ENCODE assay signal across 9 mouse cellular contexts in genomic region chr2:102107280-102107679, GRCm38 (mm10).
DNase-seq lines count a peak whose midpoint lies in the region; ATAC-seq lines count a peak whose summit lies in the region.
"Had no signal": no experiment of that assay in that cellular context is flagged by ENCODE, and none has a peak within 500 bp of the region (broad histone marks: within the 10 kb centered on the region; RNA-seq: fewer than 3 reads in every experiment).

No protein-coding gene starts in this region.

- peaks cover 7% of the 10 kb centered on the region; the same call in 1 of the 2 replicates for H3K4me1 ChIP-seq in heart, embryonic 11.5 days (ENCODE audit: control insufficient read depth, insufficient read depth, low read length)
- H3K4me1 ChIP-seq in midbrain, embryonic 14.5 days (ENCODE audit: control insufficient read depth, insufficient read depth, low read length): no peaks in the 10 kb centered on the region
- no peaks in the 10 kb centered on the region for H3K4me1 ChIP-seq in midbrain, embryonic 11.5 days (ENCODE audit: control insufficient read depth, insufficient read depth, low read length)
- peaks cover 15% of the 10 kb centered on the region for H3K4me1 ChIP-seq in embryonic facial prominence, embryonic 15.5 days

- no peaks in the 10 kb centered on the region for H3K36me3 ChIP-seq in heart, embryonic 11.5 days (ENCODE audit: control insufficient read depth, insufficient read depth, low read length)
- no peaks in the 10 kb centered on the region for H3K36me3 ChIP-seq in midbrain, embryonic 14.5 days (ENCODE audit: control insufficient read depth, insufficient read depth, low read length)
- H3K36me3 ChIP-seq in midbrain, embryonic 11.5 days (ENCODE audit: control insufficient read depth, insufficient read depth, low read length): 0 out of 2 replicates have a peak, but pooled peaks cover 3% of the 10 kb centered on the region
- H3K36me3 ChIP-seq in embryonic facial prominence, embryonic 15.5 days: peaks cover 9% of the 10 kb centered on the region; the same call in 1 of the 2 replicates

- no peak overlapping the region for H3K27ac ChIP-seq in heart, embryonic 11.5 days (ENCODE audit: low read depth, low read length)
- no peak overlapping the region for H3K27ac ChIP-seq in midbrain, embryonic 14.5 days (replicated peaks; ENCODE audit: low read depth, low read length)
- H3K27ac ChIP-seq in midbrain, embryonic 11.5 days (ENCODE audit: low read depth, low read length): no peak overlapping the region
- H3K27ac ChIP-seq in embryonic facial prominence, embryonic 15.5 days (replicated peaks): 0 out of 2 replicates have a peak overlapping the region, but pooled peaks have one; percentile 11
- H3K27ac ChIP-seq: macrophage had no signal

- H3K9me3 ChIP-seq in heart, embryonic 11.5 days (replicated peaks; ENCODE audit: control insufficient read depth, low read length): no peaks in the 10 kb centered on the region
- no peaks in the 10 kb centered on the region for H3K9me3 ChIP-seq in midbrain, embryonic 14.5 days (ENCODE audit: control insufficient read depth, low read length)
- no peaks in the 10 kb centered on the region for H3K9me3 ChIP-seq in midbrain, embryonic 11.5 days (ENCODE audit: control insufficient read depth, low read length)
- no peaks in the 10 kb centered on the region for H3K9me3 ChIP-seq in embryonic facial prominence, embryonic 15.5 days (replicated peaks)

- ATAC-seq in heart, embryonic 11.5 days (replicated peaks; ENCODE audit: insufficient number of reproducible peaks, low FRiP score, low TSS enrichment): no peak
- no peak for ATAC-seq in midbrain, embryonic 14.5 days (ENCODE audit: low FRiP score, low TSS enrichment)
- ATAC-seq in midbrain, embryonic 11.5 days (ENCODE audit: low FRiP score): no peak
- no peak for ATAC-seq in embryonic facial prominence, embryonic 15.5 days (ENCODE audit: insufficient number of reproducible peaks, low FRiP score, low TSS enrichment, low read depth)

- 63% methylated on average over 6 of the region's 6 CpGs for WGBS in heart, embryonic 11.5 days (ENCODE audit: insufficient replicate concordance)
- WGBS in midbrain, embryonic 14.5 days: 67% methylated on average over 6 of the region's 6 CpGs
- WGBS in midbrain, embryonic 11.5 days: 71% methylated on average over 6 of the region's 6 CpGs
- WGBS in embryonic facial prominence, embryonic 15.5 days: 61% methylated on average over 6 of the region's 6 CpGs

- DNase-seq in heart, postnatal 10 days: peak; percentile 32 to 57
- peak; percentile 76 for DNase-seq in midbrain, embryonic 14.5 days
- DNase-seq in midbrain, embryonic 11.5 days (ENCODE audit: low spot score, missing footprints): no peak
- DNase-seq in thymus, postnatal 25 days: peak; percentile 41
- no peak for DNase-seq in layer of hippocampus, postnatal 36 days
- no peak for DNase-seq in adrenal gland, postnatal 14 days

- no peak overlapping the region for H3K4me2 ChIP-seq in heart, embryonic 11.5 days
- H3K4me2 ChIP-seq in midbrain, embryonic 14.5 days (ENCODE audit: low read length): no peak overlapping the region
- H3K4me2 ChIP-seq in midbrain, embryonic 11.5 days: no peak overlapping the region
- H3K4me2 ChIP-seq in embryonic facial prominence, embryonic 15.5 days (replicated peaks): no peak overlapping the region

- H3K9ac ChIP-seq in heart, embryonic 11.5 days (ENCODE audit: low read depth, low read length): no peak overlapping the region
- no peak overlapping the region for H3K9ac ChIP-seq in midbrain, embryonic 14.5 days (replicated peaks; ENCODE audit: low read length)
- no peak overlapping the region for H3K9ac ChIP-seq in midbrain, embryonic 11.5 days (ENCODE audit: low read length)
- no peak overlapping the region for H3K9ac ChIP-seq in embryonic facial prominence, embryonic 15.5 days

- H3K4me3 ChIP-seq in heart, embryonic 11.5 days (ENCODE audit: low read depth, low read length): no peak overlapping the region
- no peak overlapping the region for H3K4me3 ChIP-seq in midbrain, embryonic 14.5 days (replicated peaks; ENCODE audit: low read depth, low read length)
- no peak overlapping the region for H3K4me3 ChIP-seq in midbrain, embryonic 11.5 days (ENCODE audit: low read depth, low read length)
- no peak overlapping the region for H3K4me3 ChIP-seq in embryonic facial prominence, embryonic 15.5 days (replicated peaks)

- no peaks in the 10 kb centered on the region for H3K27me3 ChIP-seq in heart, embryonic 11.5 days (ENCODE audit: control insufficient read depth, insufficient read depth, low read length)
- no peaks in the 10 kb centered on the region for H3K27me3 ChIP-seq in midbrain, embryonic 14.5 days (ENCODE audit: control insufficient read depth, insufficient read depth, low read length)
- H3K27me3 ChIP-seq in midbrain, embryonic 11.5 days (ENCODE audit: control insufficient read depth, insufficient read depth, low read length): no peaks in the 10 kb centered on the region
- H3K27me3 ChIP-seq in embryonic facial prominence, embryonic 15.5 days: no peaks in the 10 kb centered on the region

- intact Hi-C loops in heart, postnatal 10 days (cut with DNase I): loop anchor here (1.0 kb wide), 2 partner anchors 77 to 201 kb away; no protein-coding TSS in a partner anchor

Comparison
In these comparisons a context has a peak if more than half of its experiments do, and no peak if none do; other contexts are left out.
1. DNase-seq: peak in heart, postnatal 10 days (2 of 2), midbrain, embryonic 14.5 days (single experiment) and thymus, postnatal 25 days (single experiment); none in midbrain, embryonic 11.5 days (single experiment), layer of hippocampus, postnatal 36 days (0 of 2) and adrenal gland, postnatal 14 days (single experiment).